Mouse (Mus musculus): ENCODE results near the gene Tmem91.
"Not testable (repeated sequence)": the region's sequence is repeated elsewhere in the genome, so short reads cannot be mapped to it uniquely, and the experiment has no call there.

Gene Tmem91

GRCm38 (mm10) chr7:25674719-25675300 is at the start of gene Tmem91:
Gene Tmem91 (minus strand): TSS chr7:25675166.
- no peak for DNase-seq (ENCODE audit: low read depth, low spot score)

DNA sequence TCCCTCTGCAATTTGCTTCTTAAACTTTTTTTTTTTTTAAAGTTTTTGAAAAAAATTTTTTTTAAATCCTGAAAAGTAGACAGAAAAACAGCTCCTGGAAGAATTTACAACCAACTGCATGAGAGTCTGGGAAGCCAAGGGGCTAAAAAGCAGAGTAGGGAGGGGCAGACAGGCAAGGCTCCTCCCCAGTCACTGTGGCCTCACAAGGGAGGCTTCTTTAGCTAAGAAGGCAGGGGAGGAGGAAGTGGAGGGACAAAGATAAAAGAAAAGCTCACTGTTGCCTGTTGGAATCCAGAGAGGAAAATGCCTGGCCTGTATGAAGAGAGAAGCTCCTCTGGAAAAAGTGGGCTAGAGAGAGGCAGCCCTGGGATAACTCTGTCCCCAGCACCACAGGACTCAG is 46.8 kb upstream of the Tmem91 start:
- not testable (repeated sequence) for DNase-seq (ENCODE audit: low read depth, low spot score)

DNA sequence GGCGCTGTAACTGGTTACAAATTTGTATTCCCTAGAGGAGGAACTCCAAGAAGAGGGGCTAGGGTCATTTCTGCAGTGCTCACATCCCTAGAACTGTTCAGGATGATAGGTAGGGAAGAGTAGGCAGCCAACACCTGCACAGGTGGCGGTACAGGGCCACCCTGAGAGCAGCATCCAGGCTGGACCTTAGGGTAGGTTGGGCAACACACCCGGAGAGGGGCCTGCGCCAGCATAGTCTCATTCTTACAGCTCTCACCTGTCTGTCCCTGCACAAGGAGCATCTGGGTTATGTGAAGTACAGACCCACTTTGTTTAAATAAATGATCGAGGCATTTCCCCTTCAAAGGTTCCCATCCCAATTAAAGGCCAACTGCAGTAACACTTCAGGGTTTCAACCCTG is 45.8 kb upstream of the Tmem91 start:
- DNase-seq (ENCODE audit: low read depth, low spot score) = no peak

GRCm38 (mm10) chr7:25719761-25720610 is 45.0 kb upstream of the Tmem91 start:
- peak; percentile 83 for DNase-seq (ENCODE audit: low read depth, low spot score)

- DNase-seq (ENCODE audit: low read depth, low spot score) = peak; percentile 95
These were observed 43.9 kb upstream of the Tmem91 start, which contains the start of gene Ccdc97 for GRCm38 (mm10) chr7:25718788-25719417. Gene Ccdc97 (minus strand): TSS chr7:25719088.

- DNase-seq (ENCODE audit: low read depth, low spot score) = no peak
These were observed 42.5 kb upstream of the Tmem91 start for GRCm38 (mm10) chr7:25717478-25717877.

- DNase-seq (ENCODE audit: low read depth, low spot score) = no peak
These were observed 40.8 kb upstream of the Tmem91 start for GRCm38 (mm10) chr7:25715731-25716271.

DNA sequence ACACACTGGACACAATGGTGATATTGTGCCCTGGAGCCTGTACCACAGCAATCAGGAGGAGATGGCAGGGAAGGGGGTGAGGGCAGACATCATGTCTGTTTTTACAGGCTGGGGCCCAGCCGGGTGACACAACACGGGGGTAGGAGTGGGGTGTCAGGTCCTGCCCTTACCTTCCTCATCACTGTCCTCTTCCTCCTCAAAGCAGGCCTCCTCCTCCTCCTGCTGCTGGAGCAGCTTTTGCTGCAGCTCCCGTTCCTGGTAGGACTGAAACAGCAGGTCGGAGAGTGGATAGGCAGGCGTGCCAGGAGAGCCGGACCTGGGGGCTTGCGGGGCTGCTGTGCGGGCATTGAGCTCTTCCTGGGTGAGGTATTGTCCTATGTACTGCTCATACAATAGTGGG is 39.6 kb upstream of the Tmem91 start:
- no peak for DNase-seq (ENCODE audit: low read depth, low spot score)

DNA sequence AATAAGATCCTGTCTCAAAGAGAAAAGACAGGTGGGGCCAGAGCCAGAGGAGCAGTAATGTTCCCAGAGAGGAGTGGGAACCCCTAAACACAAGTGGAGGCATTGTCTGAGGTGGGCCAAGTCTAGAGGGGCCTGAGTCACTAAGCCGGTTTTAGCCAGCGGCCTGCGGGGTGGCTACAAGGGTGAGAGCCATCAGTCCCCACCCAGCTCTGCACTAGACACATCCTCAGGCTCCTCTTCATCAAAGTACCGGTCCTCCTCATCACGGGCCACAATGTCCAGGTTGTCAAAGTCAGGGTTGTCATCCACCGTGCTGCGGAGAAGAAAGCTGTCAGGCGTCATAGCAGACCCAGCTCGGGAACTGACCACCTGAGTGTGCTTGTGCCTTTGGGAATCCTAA is 37.8 kb upstream of the Tmem91 start:
- DNase-seq (ENCODE audit: low read depth, low spot score) = no peak

GRCm38 (mm10) chr7:25711731-25712197 is 36.8 kb upstream of the Tmem91 start:
- DNase-seq (ENCODE audit: low read depth, low spot score) = no peak

GRCm38 (mm10) chr7:25711165-25711564 is 36.2 kb upstream of the Tmem91 start:
- DNase-seq (ENCODE audit: low read depth, low spot score) = no peak

DNA sequence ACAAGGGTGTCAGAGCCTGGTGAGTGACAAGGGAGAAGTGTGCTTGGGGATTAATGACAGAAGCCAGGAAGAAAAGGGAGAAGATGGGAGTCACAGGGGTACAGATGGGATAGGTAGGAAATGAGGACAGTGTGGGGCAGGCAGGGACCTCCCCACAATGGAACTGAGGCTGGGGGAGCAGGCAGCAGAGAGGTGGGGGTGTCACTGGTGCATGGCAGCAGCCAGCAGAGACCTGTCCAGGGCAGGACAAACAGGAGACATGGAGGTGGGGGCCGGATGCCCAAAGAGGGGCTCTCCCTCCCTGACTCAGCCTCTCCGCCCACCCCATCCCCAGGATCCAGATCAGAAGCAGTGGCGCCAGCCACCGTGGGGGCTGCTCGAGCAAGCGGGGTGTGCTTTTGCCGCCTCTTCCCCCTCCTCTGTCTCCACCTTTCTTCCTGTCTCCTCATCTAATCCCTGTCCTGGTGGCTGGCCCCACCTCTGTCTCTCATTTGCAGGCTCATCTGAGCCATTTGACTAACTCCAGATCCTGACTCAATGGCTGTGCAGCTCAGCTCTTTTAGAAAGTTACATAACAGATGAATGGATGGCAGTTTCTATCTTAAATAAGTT is 35.7 kb upstream of the Tmem91 start:
- DNase-seq (ENCODE audit: low read depth, low spot score) = no peak

DNA sequence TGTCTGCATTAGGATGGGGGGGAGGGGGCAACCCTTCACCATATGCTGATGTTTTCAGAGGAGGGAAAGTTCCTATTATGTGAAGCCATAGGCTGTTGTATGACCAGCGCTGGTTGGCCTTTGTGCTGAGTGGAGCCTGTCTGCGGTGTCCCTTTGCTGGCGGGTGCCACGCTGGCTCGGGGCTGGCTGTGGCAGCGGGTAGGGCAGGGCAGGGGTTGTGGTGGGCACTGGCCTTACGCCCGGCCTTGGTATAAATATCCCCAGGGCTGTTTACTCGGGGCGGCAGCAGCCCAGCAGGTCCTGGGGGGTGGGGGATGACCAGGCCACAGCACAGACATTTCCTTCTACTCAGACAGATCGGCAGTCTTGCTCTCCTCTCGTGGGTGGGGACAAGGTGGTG is 35.0 kb upstream of the Tmem91 start:
- no peak for DNase-seq (ENCODE audit: low read depth, low spot score)

DNA sequence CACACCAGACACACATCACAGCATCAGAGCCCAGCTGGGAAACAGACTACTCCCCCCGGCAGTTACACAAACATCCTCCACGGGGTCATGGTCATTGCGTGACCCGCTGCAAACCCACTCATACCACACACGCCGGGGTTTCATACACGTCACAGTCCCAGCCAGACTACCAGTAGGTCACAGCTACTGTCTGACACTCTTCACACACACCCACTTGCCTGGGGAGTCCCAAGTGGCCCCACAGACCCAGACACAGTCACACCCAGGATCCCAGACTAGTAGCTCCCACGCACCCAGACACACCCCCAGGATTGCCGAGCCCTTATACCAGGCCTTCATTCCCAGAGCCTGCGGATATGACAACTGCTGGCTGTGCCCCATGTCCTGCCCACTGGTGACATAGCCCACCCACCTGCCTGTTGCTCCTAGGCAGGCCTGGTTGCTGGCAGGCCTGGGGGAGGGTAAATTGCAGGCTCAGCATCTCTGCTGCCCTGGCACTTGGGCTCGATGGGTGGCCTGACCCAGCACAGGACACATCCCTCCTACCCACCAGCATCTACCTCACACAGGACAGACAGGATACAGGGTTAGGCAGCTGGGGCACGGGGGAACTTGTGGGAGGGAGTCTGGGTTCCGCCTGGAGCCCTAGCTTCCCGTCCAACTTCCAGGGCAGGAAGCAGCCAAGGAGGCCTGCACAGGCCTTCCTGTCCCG is 32.8 kb upstream of the Tmem91 start:
- DNase-seq (ENCODE audit: low read depth, low spot score) = no peak

- DNase-seq (ENCODE audit: low read depth, low spot score) = no peak
These were observed 31.7 kb upstream of the Tmem91 start for GRCm38 (mm10) chr7:25706578-25707170.

DNA sequence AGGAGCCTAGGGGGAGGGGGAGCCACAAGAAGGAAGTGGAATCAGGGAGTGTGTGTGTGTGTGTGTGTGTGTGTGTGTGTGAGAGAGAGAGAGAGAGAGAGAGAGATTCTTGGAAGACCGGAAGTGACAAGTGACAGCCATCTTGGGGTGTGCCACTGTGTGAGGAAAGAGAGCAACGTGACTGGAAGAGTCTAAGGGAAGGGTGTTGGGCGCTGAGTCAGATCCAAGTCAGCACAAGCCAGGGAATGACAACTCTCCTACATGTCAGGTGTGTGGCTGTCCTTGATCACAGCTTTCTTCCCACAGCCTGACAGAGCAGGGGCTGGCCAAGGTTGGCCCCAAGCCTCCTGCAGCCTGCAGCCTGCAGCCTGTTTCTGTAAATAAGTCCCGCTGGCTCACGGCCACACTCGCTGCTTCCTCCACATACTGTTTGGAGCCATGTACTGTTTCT is 30.9 kb upstream of the Tmem91 start:
- no peak for DNase-seq (ENCODE audit: low read depth, low spot score)

GRCm38 (mm10) chr7:25704716-25705364 is 29.9 kb upstream of the Tmem91 start:
- DNase-seq (ENCODE audit: low read depth, low spot score) = peak; percentile 45

DNA sequence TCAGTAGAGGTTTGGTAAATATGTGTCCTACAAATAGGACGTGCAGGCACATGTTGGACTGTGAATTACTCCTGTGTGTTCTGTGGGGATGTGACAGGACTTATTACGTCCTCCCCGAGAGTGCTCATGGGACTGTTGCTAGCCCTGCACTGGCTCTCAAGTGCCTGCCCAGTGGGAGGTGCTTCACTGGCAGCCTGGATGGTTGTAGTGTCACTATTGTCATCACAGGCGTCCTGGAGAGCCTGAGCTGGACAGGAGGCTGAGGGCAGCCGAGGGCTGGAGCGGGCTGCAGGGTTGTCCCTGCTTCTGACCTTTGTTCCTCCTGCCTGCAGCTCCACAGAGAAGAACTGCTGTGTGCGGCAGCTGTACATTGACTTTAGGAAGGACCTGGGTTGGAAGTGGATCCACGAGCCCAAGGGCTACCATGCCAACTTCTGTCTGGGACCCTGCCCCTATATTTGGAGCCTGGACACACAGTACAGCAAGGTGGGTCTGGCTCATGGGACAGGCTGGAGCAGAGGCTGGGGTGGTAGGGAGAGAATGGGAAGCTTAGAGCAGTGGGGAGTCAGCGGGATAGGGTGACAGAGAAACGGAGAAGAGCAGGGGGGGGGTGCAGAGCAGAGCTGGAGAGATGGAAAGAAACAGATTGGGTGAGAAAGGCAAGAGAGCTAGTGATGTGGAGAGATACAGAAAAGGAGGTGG is 29.0 kb upstream of the Tmem91 start:
- no peak for DNase-seq (ENCODE audit: low read depth, low spot score)

GRCm38 (mm10) chr7:25702350-25702749 is 27.4 kb upstream of the Tmem91 start:
- DNase-seq (ENCODE audit: low read depth, low spot score) = peak; percentile 52

DNA sequence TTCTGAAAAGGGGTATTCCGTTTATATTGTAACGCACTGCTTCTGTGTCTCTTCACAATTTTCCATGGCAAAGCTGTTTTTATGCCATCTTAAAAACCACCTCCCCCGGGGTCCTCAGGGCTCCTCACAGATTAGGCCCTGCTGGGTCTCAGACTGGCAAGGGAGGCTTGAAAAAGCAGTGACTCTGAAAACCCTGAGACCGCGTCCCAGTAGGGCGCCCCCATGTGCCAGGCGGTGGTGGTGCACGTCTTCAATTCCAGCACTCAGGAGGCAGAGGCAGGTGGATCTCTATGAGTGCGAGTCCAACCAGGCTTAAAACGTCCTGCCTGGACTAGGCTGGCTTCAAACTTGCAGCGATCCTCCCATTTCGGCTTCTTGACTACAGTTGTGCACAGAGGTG is 25.8 kb upstream of the Tmem91 start:
- peak; percentile 61 for DNase-seq (ENCODE audit: low read depth, low spot score)

Data from ES-CJ7 (cell line).